Mouse (Mus musculus) intestine, embryonic 15.5 days (tissue): Measurements from ENCODE around the gene Atp2c1. TPM values are rescaled to one million over a fixed set of nuclear protein-coding genes. Genes with fewer than 3 reads are reported as not detected.
A peak's percentile ranks its signal among the peaks of the same experiment; 100 is the strongest.

Experiments used
- ATAC-seq: fragments of 200-750 bp; cut with Nextera tagmentation; 2 replicates; pipeline ENCODE4 v1.8.0; 2017; ENCODE audit warnings: moderate TSS enrichment, moderate library complexity
- H3K27ac ChIP-seq: fragments of 300-500 bp; sonication (generic); 2 replicates; pipeline ENCODE4 v1.5.1; 2015; ENCODE audit warnings: mild to moderate bottlenecking, inconsistent platforms
- H3K27me3 ChIP-seq: fragments of 300-500 bp; sonication (generic); replicated peaks from 2 replicates; pipeline ENCODE4 v1.6.1; 2015; ENCODE audit warnings: inconsistent platforms
- H3K36me3 ChIP-seq: fragments of 300-500 bp; sonication (generic); 2 replicates; pipeline ENCODE4 v1.6.1; 2015; ENCODE audit warnings: inconsistent platforms
- H3K4me1 ChIP-seq: fragments of 300-500 bp; sonication (generic); replicated peaks from 2 replicates; pipeline ENCODE4 v1.6.1; 2015; ENCODE audit warnings: inconsistent platforms
- H3K4me2 ChIP-seq: fragments of 300-500 bp; sonication (generic); replicated peaks from 2 replicates; pipeline ENCODE4 v1.6.1; 2015; ENCODE audit warnings: mild to moderate bottlenecking, inconsistent platforms
- H3K4me3 ChIP-seq: fragments of 300-500 bp; sonication (generic); replicated peaks from 2 replicates; pipeline ENCODE4 v1.5.1; 2015; ENCODE audit warnings: inconsistent platforms
- H3K9ac ChIP-seq: fragments of 300-500 bp; sonication (generic); 2 replicates; pipeline ENCODE4 v1.6.1; 2015; ENCODE audit warnings: inconsistent platforms
- H3K9me3 ChIP-seq: fragments of 300-500 bp; sonication (generic); 2 replicates; pipeline ENCODE4 v1.6.1; 2016; ENCODE audit warnings: inconsistent platforms
- WGBS: fragments of 180-500 bp; shearing (Covaris S2); methylation state at CpG from one replicate; pipeline ENCODE4 v1.1.7; 2015; 5-methylcytosine and 5-hydroxymethylcytosine counted together
- polyA plus RNA-seq: library from polyadenylated mRNA; unstranded; fragments of >200 nt; fragmentation: Nextera tagmentation; extraction: Ambion mirVana; gene quantifications from 2 replicates; pipeline ENCODE4 v1.2.1, GENCODE M21; 2015

Gene Atp2c1
- 47.0 and 57.0 TPM in 2 replicates for polyA plus RNA-seq

GRCm38 (mm10) chr9:105527219-105527618 lies at the start of gene Atp2c1:
Gene Atp2c1, minus strand, starts transcription at chr9:105527319.
- Histone ChIP-seq H3K4me1 (peaks cover 11% of the 10 kb centered on the region), H3K27me3 (no peaks in the 10 kb centered on the region), H3K9ac (no peak within 1 kb of the TSS), H3K4me3 (no peak within 1 kb of the TSS), H3K36me3 (no peaks in the 10 kb centered on the region), H3K4me2 (no peak within 1 kb of the TSS), H3K9me3 (no peaks in the 10 kb centered on the region), H3K27ac (no peak within 1 kb of the TSS)
- ATAC-seq, result no peak
- WGBS, result 88% methylated on average over 12 of the region's 12 CpGs

GRCm38 (mm10) chr9:105557452-105557851 lies 30.3 kb upstream of the Atp2c1 start:
- 85% methylated on average over 5 of the region's 5 CpGs for WGBS
- ATAC-seq, result no peak
- Histone ChIP-seq H3K27me3 (no peaks in the 10 kb centered on the region), H3K27ac (no peak overlapping the region), H3K9me3 (no peaks in the 10 kb centered on the region), H3K36me3 (no peaks in the 10 kb centered on the region), H3K4me3 (no peak overlapping the region), H3K4me2 (no peak overlapping the region), H3K4me1 (peaks cover 21% of the 10 kb centered on the region; the same call in 1 of the 2 replicates), H3K9ac (no peak overlapping the region)

- 55% methylated on average over 8 of the region's 8 CpGs for WGBS
- no peak overlapping the region for H3K4me2 ChIP-seq
These were observed 29.1 kb upstream of the Atp2c1 start for GRCm38 (mm10) chr9:105556141-105556735.

GRCm38 (mm10) chr9:105554439-105554807 lies 27.3 kb upstream of the Atp2c1 start:
- H3K36me3 ChIP-seq, result no peaks in the 10 kb centered on the region
- 42% methylated on average over 7 of the region's 7 CpGs for WGBS
- H3K4me2 ChIP-seq, result peak overlapping the region; percentile 44
- no peak overlapping the region for H3K9ac ChIP-seq
- no peak overlapping the region for H3K27ac ChIP-seq
- peaks cover 27% of the 10 kb centered on the region; the same call in 1 of the 2 replicates for H3K4me1 ChIP-seq
- no peaks in the 10 kb centered on the region for H3K27me3 ChIP-seq
- no peak for ATAC-seq
- H3K9me3 ChIP-seq, result no peaks in the 10 kb centered on the region
- no peak overlapping the region for H3K4me3 ChIP-seq

More at GRCm38 (mm10) chr9:105556141-105556735, 29.1 kb upstream of the Atp2c1 start:
- H3K9ac ChIP-seq, result no peak overlapping the region
- H3K36me3 ChIP-seq, result no peaks in the 10 kb centered on the region
- no peak overlapping the region for H3K4me3 ChIP-seq
- peak; percentile 49; the same call in 1 of the 2 replicates for ATAC-seq
- H3K4me1 ChIP-seq, result peaks cover 27% of the 10 kb centered on the region; the same call in 1 of the 2 replicates
- no peaks in the 10 kb centered on the region for H3K9me3 ChIP-seq
- no peak overlapping the region for H3K27ac ChIP-seq
- H3K27me3 ChIP-seq, result no peaks in the 10 kb centered on the region

GRCm38 (mm10) chr9:105553629-105554438 lies 26.7 kb upstream of the Atp2c1 start:
- 15% methylated on average over 24 of the region's 24 CpGs for WGBS
- Histone ChIP-seq H3K36me3 (no peaks in the 10 kb centered on the region), H3K9me3 (no peaks in the 10 kb centered on the region), H3K9ac (no peak overlapping the region), H3K4me2 (peak overlapping the region; percentile 44), H3K4me3 (0 out of 2 replicates have a peak overlapping the region, but pooled peaks have one; percentile 3), H3K27ac (no peak overlapping the region), H3K4me1 (peaks cover 27% of the 10 kb centered on the region; the same call in 1 of the 2 replicates), H3K27me3 (no peaks in the 10 kb centered on the region)
- ATAC-seq, result no peak

GRCm38 (mm10) chr9:105551407-105551806 lies 24.3 kb upstream of the Atp2c1 start:
- no peaks in the 10 kb centered on the region for H3K36me3 ChIP-seq
- peak; percentile 58; the same call in 1 of the 2 replicates for ATAC-seq

GRCm38 (mm10) chr9:105549096-105549495 lies 22.0 kb upstream of the Atp2c1 start:
- H3K27me3 ChIP-seq, result no peaks in the 10 kb centered on the region
- no peak overlapping the region for H3K9ac ChIP-seq
- no peak overlapping the region for H3K27ac ChIP-seq
- no peak overlapping the region for H3K4me3 ChIP-seq
- no peak overlapping the region for H3K4me2 ChIP-seq
- no peaks in the 10 kb centered on the region for H3K36me3 ChIP-seq
- peaks cover 14% of the 10 kb centered on the region; the same call in 1 of the 2 replicates for H3K4me1 ChIP-seq
- ATAC-seq, result no peak
- 66% methylated on average over 6 of the region's 6 CpGs for WGBS
- no peaks in the 10 kb centered on the region for H3K9me3 ChIP-seq

More at GRCm38 (mm10) chr9:105551407-105551806, 24.3 kb upstream of the Atp2c1 start:
- Histone ChIP-seq H3K27ac (no peak overlapping the region), H3K9me3 (no peaks in the 10 kb centered on the region), H3K9ac (no peak overlapping the region), H3K27me3 (no peaks in the 10 kb centered on the region), H3K4me2 (no peak overlapping the region), H3K4me3 (no peak overlapping the region), H3K4me1 (peaks cover 27% of the 10 kb centered on the region; the same call in 1 of the 2 replicates)
- 30% methylated on average over 4 of the region's 4 CpGs for WGBS

GRCm38 (mm10) chr9:105544013-105544750 lies 17.1 kb upstream of the Atp2c1 start:
- 80% methylated on average over 8 of the region's 8 CpGs for WGBS

GRCm38 (mm10) chr9:105537473-105537872 lies 10.4 kb upstream of the Atp2c1 start:
- H3K9me3 ChIP-seq, result no peaks in the 10 kb centered on the region
- no peak overlapping the region; the same call in 1 of the 2 replicates for H3K4me2 ChIP-seq
- H3K36me3 ChIP-seq, result no peaks in the 10 kb centered on the region
- H3K27me3 ChIP-seq, result no peaks in the 10 kb centered on the region
- peaks cover 7% of the 10 kb centered on the region; the same call in 1 of the 2 replicates for H3K4me1 ChIP-seq
- no peak overlapping the region for H3K4me3 ChIP-seq
- H3K27ac ChIP-seq, result no peak overlapping the region
- no peak overlapping the region for H3K9ac ChIP-seq
- 0 out of 2 replicates have a peak, but pooled peaks have one; percentile 45 for ATAC-seq
- 34% methylated on average over 8 of the region's 8 CpGs for WGBS

More at GRCm38 (mm10) chr9:105544013-105544750, 17.1 kb upstream of the Atp2c1 start:
- no peaks in the 10 kb centered on the region for H3K9me3 ChIP-seq
- no peak for ATAC-seq
- H3K4me1 ChIP-seq, result no peaks in the 10 kb centered on the region
- no peaks in the 10 kb centered on the region for H3K27me3 ChIP-seq
- H3K36me3 ChIP-seq, result no peaks in the 10 kb centered on the region
- H3K4me2 ChIP-seq, result no peak overlapping the region
- no peak overlapping the region for H3K27ac ChIP-seq
- H3K9ac ChIP-seq, result no peak overlapping the region
- no peak overlapping the region for H3K4me3 ChIP-seq

GRCm38 (mm10) chr9:105536877-105537276 lies 9.8 kb upstream of the Atp2c1 start:
- H3K27me3 ChIP-seq, result no peaks in the 10 kb centered on the region
- no peak overlapping the region for H3K4me3 ChIP-seq
- ATAC-seq, result no peak
- no peak overlapping the region for H3K9ac ChIP-seq
- H3K36me3 ChIP-seq, result no peaks in the 10 kb centered on the region
- H3K9me3 ChIP-seq, result no peaks in the 10 kb centered on the region
- peaks cover 7% of the 10 kb centered on the region; the same call in 1 of the 2 replicates for H3K4me1 ChIP-seq
- peak overlapping the region; percentile 38; the same call in 1 of the 2 replicates for H3K27ac ChIP-seq
- 43% methylated on average over 10 of the region's 10 CpGs for WGBS
- no peak overlapping the region for H3K4me2 ChIP-seq

- no peak overlapping the region for H3K4me3 ChIP-seq
- H3K27ac ChIP-seq, result no peak overlapping the region
- H3K36me3 ChIP-seq, result no peaks in the 10 kb centered on the region
- H3K4me2 ChIP-seq, result no peak overlapping the region
- no peak for ATAC-seq
- peaks cover 11% of the 10 kb centered on the region for H3K4me1 ChIP-seq
- 60% methylated on average over 4 of the region's 4 CpGs for WGBS
- no peaks in the 10 kb centered on the region for H3K9me3 ChIP-seq
- H3K27me3 ChIP-seq, result no peaks in the 10 kb centered on the region
- H3K9ac ChIP-seq, result no peak overlapping the region
These were observed 1.8 kb downstream of the Atp2c1 start for GRCm38 (mm10) chr9:105525355-105525754.

- ATAC-seq, result 0 out of 2 replicates have a peak, but pooled peaks have one; percentile 37
- 58% methylated on average over 2 of the region's 2 CpGs for WGBS
- H3K36me3 ChIP-seq, result no peaks in the 10 kb centered on the region
- H3K27ac ChIP-seq, result no peak overlapping the region
- no peaks in the 10 kb centered on the region for H3K9me3 ChIP-seq
- no peaks in the 10 kb centered on the region for H3K27me3 ChIP-seq
- no peak overlapping the region for H3K4me3 ChIP-seq
- H3K9ac ChIP-seq, result no peak overlapping the region
- no peak overlapping the region for H3K4me2 ChIP-seq
- peaks cover 11% of the 10 kb centered on the region for H3K4me1 ChIP-seq
These were observed 4.1 kb downstream of the Atp2c1 start for GRCm38 (mm10) chr9:105523038-105523437.
